Mouse (Mus musculus) erythroblast, embryonic 14.5 days (primary cell): ENCODE results near the gene Rpp14.

ENCODE experiments used
- GATA1 ChIP-seq: IDR thresholded peaks from 2 replicates; pipeline ENCODE4 v1.6.1; 2012; ENCODE audit warnings: low read length, inconsistent platforms, mixed read lengths
- TAL1 ChIP-seq: IDR thresholded peaks from 3 replicates; pipeline ENCODE4 v1.6.1; 2012; ENCODE audit warnings: low read length, inconsistent platforms, mixed read lengths

DNA sequence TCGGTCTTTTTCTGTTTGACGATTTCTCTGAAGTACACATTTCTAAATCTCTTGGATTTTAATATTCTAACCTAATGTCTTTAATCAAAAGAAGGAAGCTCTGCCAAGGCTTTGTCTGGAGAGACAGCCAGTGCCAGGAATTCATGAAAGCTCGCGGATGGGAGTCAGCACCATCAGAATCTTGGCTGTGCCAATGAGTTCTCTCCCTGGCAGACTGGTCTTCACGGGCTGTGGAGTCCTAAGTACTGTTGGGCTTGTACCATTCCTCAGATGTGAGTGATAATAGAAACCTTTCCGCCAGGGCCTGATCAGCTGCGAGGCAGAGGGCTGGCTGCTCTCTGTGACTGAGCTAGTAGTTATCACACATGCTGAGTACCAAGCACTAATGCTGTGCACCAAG lies 43.0 kb downstream of the Rpp14 start:
- TF ChIP-seq TAL1 (no peak), GATA1 (no peak)
